Mouse (Mus musculus) heart, embryonic 16.5 days (tissue): ENCODE data around the gene Sipa1l2. TPM values are rescaled to one million over a fixed set of nuclear protein-coding genes. Genes with fewer than 3 reads are reported as not detected.

Source experiments
- ATAC-seq: fragments of 200-750 bp; cut with Nextera tagmentation; replicated peaks from 2 replicates; pipeline ENCODE4 v1.8.0; 2017; ENCODE audit warnings: moderate number of reproducible peaks; ENCODE audit not compliant: insufficient read depth, low FRiP score; ENCODE audit errors: extremely low read depth
- H3K27ac ChIP-seq: fragments of 300-500 bp; sonication (generic); 2 replicates; pipeline ENCODE4 v1.5.1; 2014; ENCODE audit warnings: mild to moderate bottlenecking, low read length, control low read depth, moderate library complexity
- H3K27me3 ChIP-seq: fragments of 300-500 bp; sonication (generic); 2 replicates; pipeline ENCODE4 v1.6.1; 2014; ENCODE audit warnings: low read length, mixed read lengths; ENCODE audit not compliant: control insufficient read depth, insufficient read depth
- H3K36me3 ChIP-seq: fragments of 300-500 bp; sonication (generic); 2 replicates; pipeline ENCODE4 v1.6.1; 2014; ENCODE audit not compliant: control insufficient read depth, insufficient read depth
- H3K4me1 ChIP-seq: fragments of 300-500 bp; sonication (generic); 2 replicates; pipeline ENCODE4 v1.6.1; 2014; ENCODE audit warnings: low read length, mixed read lengths; ENCODE audit not compliant: control insufficient read depth, insufficient read depth
- H3K4me2 ChIP-seq: fragments of 300-500 bp; sonication (generic); 2 replicates; pipeline ENCODE4 v1.6.1; 2014; ENCODE audit warnings: low read depth, mild to moderate bottlenecking, control low read depth, low read length
- H3K4me3 ChIP-seq: fragments of 300-500 bp; sonication (generic); 2 replicates; pipeline ENCODE4 v1.5.1; 2014; ENCODE audit warnings: mild to moderate bottlenecking, control low read depth, low read length
- H3K9ac ChIP-seq: fragments of 300-500 bp; sonication (generic); 2 replicates; pipeline ENCODE4 v1.6.1; 2014; ENCODE audit warnings: low read length, control low read depth
- H3K9me3 ChIP-seq: fragments of 300-500 bp; sonication (generic); replicated peaks from 2 replicates; pipeline ENCODE4 v1.6.1; 2016; ENCODE audit warnings: low read length; ENCODE audit not compliant: control insufficient read depth
- WGBS: fragments of 180-500 bp; shearing (Covaris S2); extraction: QIAGEN DNeasy Blood & Tissue Kit; methylation state at CpG from one replicate; pipeline ENCODE4 v1.1.7; 2014; 5-methylcytosine and 5-hydroxymethylcytosine counted together
- polyA plus RNA-seq: library from polyadenylated mRNA; unstranded; fragments of >200 nt; fragmentation: Nextera tagmentation; extraction: Ambion mirVana; gene quantifications from 2 replicates; pipeline ENCODE4 v1.2.1, GENCODE M21; 2015

Gene Sipa1l2
- polyA plus RNA-seq, 1 experiment from 2014 or later: 19.9 TPM

DNA sequence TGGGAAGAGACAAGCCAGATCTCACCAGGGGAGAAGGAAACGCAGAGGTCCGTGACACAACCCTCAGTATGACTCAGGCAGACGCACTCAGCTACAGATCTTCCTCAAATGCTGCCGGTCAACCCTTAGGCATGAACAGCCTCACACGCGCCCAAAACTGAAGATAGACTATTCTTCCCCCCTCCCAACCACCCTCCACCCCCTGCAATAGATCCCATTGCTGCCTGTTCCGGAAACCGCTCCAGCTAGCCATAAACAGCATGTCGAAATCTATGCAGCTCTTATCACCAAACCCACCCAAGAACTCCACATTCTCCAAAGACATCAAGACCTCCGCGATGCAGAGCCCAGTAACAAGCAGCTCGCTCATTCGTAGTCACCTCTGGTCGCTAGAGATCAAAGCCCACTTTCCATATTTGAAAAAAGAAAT lies 1.2 kb downstream of the Sipa1l2 start:
- Histone ChIP-seq H3K27me3 (no peaks in the 10 kb centered on the region), H3K27ac (peak overlapping the region; percentile 76), H3K4me3 (peak overlapping the region; percentile 86), H3K36me3 (no peaks in the 10 kb centered on the region), H3K4me2 (peak overlapping the region; percentile 81), H3K4me1 (peaks cover 39% of the 10 kb centered on the region), H3K9me3 (peaks cover 4% of the 10 kb centered on the region; the same call in 1 of the 2 replicates), H3K9ac (peak overlapping the region; percentile 90)
- no peak for ATAC-seq
- WGBS: 2% methylated on average over 14 of the region's 14 CpGs

DNA sequence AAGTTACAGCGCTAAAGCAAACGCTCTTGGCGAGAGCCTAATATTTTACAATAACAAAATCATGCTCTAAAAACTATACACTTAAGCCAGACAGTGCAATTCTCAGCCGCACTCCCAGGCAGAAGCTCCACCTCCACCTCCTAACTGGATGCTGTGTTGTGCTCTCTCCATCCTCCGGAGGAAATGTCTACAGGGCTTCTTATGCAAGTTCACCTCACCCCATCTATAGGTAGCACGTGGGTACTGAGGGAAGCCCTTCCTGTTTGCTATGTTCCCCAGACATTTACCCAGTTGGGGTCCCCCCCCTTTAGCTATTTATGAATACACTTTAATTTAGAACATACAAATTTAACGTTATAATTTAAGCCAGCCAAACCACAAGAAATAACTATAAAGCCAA lies 2.0 kb downstream of the Sipa1l2 start:
- no peak for ATAC-seq
- Histone ChIP-seq H3K9ac (peak overlapping the region; percentile 90; the same call in 1 of the 2 replicates), H3K27me3 (no peaks in the 10 kb centered on the region), H3K4me2 (peak overlapping the region; percentile 81), H3K4me1 (peaks cover 46% of the 10 kb centered on the region), H3K9me3 (peaks cover 4% of the 10 kb centered on the region; the same call in 1 of the 2 replicates), H3K36me3 (no peaks in the 10 kb centered on the region), H3K4me3 (peak overlapping the region; percentile 86), H3K27ac (no peak overlapping the region)
- WGBS: 45% methylated on average over 7 of the region's 7 CpGs

- no peak overlapping the region for H3K4me3 ChIP-seq
- H3K27me3 ChIP-seq: no peaks in the 10 kb centered on the region
- H3K36me3 ChIP-seq: no peaks in the 10 kb centered on the region
- no peak for ATAC-seq
- H3K27ac ChIP-seq: no peak overlapping the region
- H3K4me1 ChIP-seq: peaks cover 82% of the 10 kb centered on the region
- H3K4me2 ChIP-seq: no peak overlapping the region
- 70% methylated on average over 8 of the region's 8 CpGs for WGBS
- no peak overlapping the region for H3K9ac ChIP-seq
- H3K9me3 ChIP-seq: no peaks in the 10 kb centered on the region
These were observed 6.7 kb downstream of the Sipa1l2 start for GRCm38 (mm10) chr8:125562878-125563277.

GRCm38 (mm10) chr8:125560825-125561490 lies 8.7 kb downstream of the Sipa1l2 start:
- H3K4me1 ChIP-seq: peaks cover 80% of the 10 kb centered on the region
- H3K4me3 ChIP-seq: no peak overlapping the region
- no peaks in the 10 kb centered on the region for H3K27me3 ChIP-seq
- no peak overlapping the region for H3K4me2 ChIP-seq
- WGBS: 48% methylated on average over 11 of the region's 11 CpGs
- no peaks in the 10 kb centered on the region for H3K9me3 ChIP-seq
- H3K27ac ChIP-seq: peak overlapping the region; percentile 47
- no peak for ATAC-seq
- H3K9ac ChIP-seq: peak overlapping the region; percentile 23; the same call in 1 of the 2 replicates
- H3K36me3 ChIP-seq: no peaks in the 10 kb centered on the region

DNA sequence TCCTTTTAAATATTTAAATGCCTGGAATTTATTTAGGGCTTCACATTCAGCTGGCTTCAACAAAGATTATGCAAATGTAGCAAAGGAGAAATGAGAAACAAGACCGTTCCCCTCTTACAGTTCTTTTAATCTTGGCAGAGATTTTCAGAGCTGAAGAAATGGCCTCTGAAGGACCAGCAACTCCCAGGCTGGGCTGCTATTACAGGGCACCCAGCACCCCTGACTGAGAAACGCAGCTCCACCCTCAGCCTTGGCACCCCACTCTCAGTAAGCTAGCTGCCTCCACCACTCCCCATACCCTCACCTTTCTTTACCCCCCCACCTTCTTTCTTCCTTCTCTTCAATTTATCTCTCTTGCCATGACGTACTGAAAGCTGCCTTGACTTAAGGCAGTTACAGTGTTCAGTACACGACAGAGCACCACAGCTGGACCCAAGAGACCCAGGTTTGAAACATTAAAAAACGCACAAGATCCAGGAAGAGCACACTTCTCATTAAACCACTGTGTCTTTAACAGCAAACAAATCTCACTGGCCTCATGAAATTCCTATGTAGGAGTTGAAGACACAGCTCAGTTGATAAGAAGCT lies 10.4 kb downstream of the Sipa1l2 start:
- Histone ChIP-seq H3K27me3 (no peaks in the 10 kb centered on the region), H3K4me1 (peaks cover 85% of the 10 kb centered on the region), H3K4me2 (peak overlapping the region; percentile 65), H3K9me3 (no peaks in the 10 kb centered on the region), H3K36me3 (no peaks in the 10 kb centered on the region), H3K9ac (peak overlapping the region; percentile 32), H3K27ac (peak overlapping the region; percentile 89), H3K4me3 (peak overlapping the region; percentile 27; the same call in 1 of the 2 replicates)
- WGBS: 36% methylated on average over 5 of the region's 5 CpGs
- no peak for ATAC-seq

- peak overlapping the region; percentile 65 for H3K4me2 ChIP-seq
- peak overlapping the region; percentile 59 for H3K9ac ChIP-seq
- no peaks in the 10 kb centered on the region for H3K36me3 ChIP-seq
- peak; percentile 38 for ATAC-seq
- no peaks in the 10 kb centered on the region for H3K9me3 ChIP-seq
- WGBS: 10% methylated on average over 23 of the region's 23 CpGs
- peaks cover 83% of the 10 kb centered on the region for H3K4me1 ChIP-seq
- H3K27me3 ChIP-seq: no peaks in the 10 kb centered on the region
- H3K27ac ChIP-seq: peak overlapping the region; percentile 89
- H3K4me3 ChIP-seq: peak overlapping the region; percentile 27
These were observed 11.2 kb downstream of the Sipa1l2 start for GRCm38 (mm10) chr8:125558109-125559065.

- Histone ChIP-seq H3K4me3 (no peak overlapping the region), H3K9me3 (no peaks in the 10 kb centered on the region), H3K36me3 (no peaks in the 10 kb centered on the region), H3K27ac (peak overlapping the region; percentile 89), H3K27me3 (no peaks in the 10 kb centered on the region), H3K4me2 (peak overlapping the region; percentile 65), H3K9ac (peak overlapping the region; percentile 59), H3K4me1 (peaks cover 78% of the 10 kb centered on the region)
- 26% methylated on average over 10 of the region's 10 CpGs for WGBS
- ATAC-seq: peak; percentile 30
These were observed 12.1 kb downstream of the Sipa1l2 start for GRCm38 (mm10) chr8:125557391-125558108.

DNA sequence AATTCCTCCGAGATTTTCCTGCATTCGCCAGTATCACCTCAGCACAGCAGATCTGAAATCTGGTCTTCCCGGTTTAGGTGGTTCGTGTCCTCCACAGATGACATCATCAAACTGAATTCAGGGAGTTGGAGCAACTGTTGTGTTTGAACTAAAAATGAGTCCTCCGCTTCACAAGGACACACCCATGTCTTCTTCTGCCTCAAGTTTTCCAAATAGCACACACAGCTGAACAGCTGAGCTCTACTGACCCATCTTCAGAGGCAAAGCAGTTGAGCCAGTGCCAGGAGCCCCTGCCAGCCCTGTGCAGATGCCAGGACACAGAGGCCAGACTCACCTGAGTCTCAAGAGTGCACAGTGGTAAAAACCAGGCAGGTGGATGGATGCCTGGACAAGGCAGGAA lies 12.9 kb downstream of the Sipa1l2 start:
- H3K4me1 ChIP-seq: peaks cover 69% of the 10 kb centered on the region
- no peaks in the 10 kb centered on the region for H3K27me3 ChIP-seq
- ATAC-seq: no peak
- H3K36me3 ChIP-seq: no peaks in the 10 kb centered on the region
- no peak overlapping the region for H3K4me3 ChIP-seq
- peak overlapping the region; percentile 65; the same call in 1 of the 2 replicates for H3K4me2 ChIP-seq
- 68% methylated on average over 5 of the region's 5 CpGs for WGBS
- H3K9ac ChIP-seq: peak overlapping the region; percentile 56; the same call in 1 of the 2 replicates
- no peaks in the 10 kb centered on the region for H3K9me3 ChIP-seq
- H3K27ac ChIP-seq: peak overlapping the region; percentile 89
